Mouse (Mus musculus) CD8-positive naive resting alpha-beta T cell, adult 57 days (primary cell): Measurements from ENCODE around the gene Pabpn1. TPM values are rescaled to one million over a fixed set of nuclear protein-coding genes. Genes with fewer than 3 reads are reported as not detected.

ENCODE experiments used
- total RNA-seq: library from RNA; stranded (reverse); gene quantifications from one replicate; pipeline ENCODE4 v1.2.4, GENCODE M21; 2023

Gene Pabpn1
- total RNA-seq = 231 TPM

GRCm38 (mm10) chr14:54892200-54892599, at the start of gene Pabpn1:
Gene Pabpn1 (plus strand): TSS chr14:54892500.

GRCm38 (mm10) chr14:54870861-54871260, 21.4 kb upstream of the Pabpn1 start, which contains the start of gene Homez:
Gene Homez (minus strand): TSS chr14:54870961.

GRCm38 (mm10) chr14:54877048-54877715, 15.1 kb upstream of the Pabpn1 start, which contains the start of gene Ppp1r3e:
Gene Ppp1r3e (minus strand): TSS chr14:54877550.

GRCm38 (mm10) chr14:54883154-54884021, 8.9 kb upstream of the Pabpn1 start, which contains the start of the genes Bcl2l2 and Gm20521:
Gene Bcl2l2 (plus strand): TSS chr14:54883377.
Gene Gm20521 (plus strand): TSS chr14:54883441.

GRCm38 (mm10) chr14:54912886-54913285, 20.6 kb downstream of the Pabpn1 start, which contains the start of gene Slc22a17:
Gene Slc22a17 (minus strand): TSS chr14:54913132.

GRCm38 (mm10) chr14:54925349-54926342, 33.3 kb downstream of the Pabpn1 start, which contains the start of gene Efs:
Gene Efs (minus strand): TSS chr14:54926126.

GRCm38 (mm10) chr14:54932645-54933150, 40.4 kb downstream of the Pabpn1 start, which contains the start of gene Il25:
Gene Il25 (plus strand): TSS chr14:54932695.

GRCm38 (mm10) chr14:54935904-54936830, 43.9 kb downstream of the Pabpn1 start, which contains the start of gene Cmtm5:
Gene Cmtm5 (plus strand): TSS chr14:54936261.

Other genes starting within 250 kb of the Pabpn1 start
- gene 1700123O20Rik, start 206.3 kb upstream of the Pabpn1 start, total RNA-seq = 29.9 TPM
- gene Acin1, start 205.6 kb upstream of the Pabpn1 start, total RNA-seq = 537 TPM
- not detected for gene Gm29776, start 193.7 kb upstream of the Pabpn1 start, total RNA-seq
- 0.55 TPM for gene Cebpe, start 180.3 kb upstream of the Pabpn1 start, total RNA-seq
- gene Slc7a8, start 110.6 kb upstream of the Pabpn1 start, total RNA-seq = 0.43 TPM
- not detected for gene Rnf212b, start 78.4 kb upstream of the Pabpn1 start, total RNA-seq
- 6.8 TPM for gene Homez, start 21.5 kb upstream of the Pabpn1 start, total RNA-seq
- gene Ppp1r3e, start 14.9 kb upstream of the Pabpn1 start, total RNA-seq = 12.5 TPM
- 3.6 TPM for gene Bcl2l2, start 9.1 kb upstream of the Pabpn1 start, total RNA-seq
- 0.83 TPM for gene Gm20521, start 9.1 kb upstream of the Pabpn1 start, total RNA-seq
- 2.8 TPM for gene Slc22a17, start 20.6 kb downstream of the Pabpn1 start, total RNA-seq
- gene Efs, start 33.6 kb downstream of the Pabpn1 start, total RNA-seq = not detected
- gene Il25, start 40.2 kb downstream of the Pabpn1 start, total RNA-seq = not detected
- gene Cmtm5, start 43.8 kb downstream of the Pabpn1 start, total RNA-seq = not detected
- not detected for gene Myh6, start 74.4 kb downstream of the Pabpn1 start, total RNA-seq
- not detected for gene Gm17428, start 84.4 kb downstream of the Pabpn1 start, total RNA-seq
- not detected for gene Myh7, start 102.1 kb downstream of the Pabpn1 start, total RNA-seq
- gene Ngdn, start 123.0 kb downstream of the Pabpn1 start, total RNA-seq = 87.3 TPM
- gene Zfhx2, start 199.8 kb downstream of the Pabpn1 start, total RNA-seq = 14.9 TPM
- 6.1 TPM for gene Thtpa, start 202.3 kb downstream of the Pabpn1 start, total RNA-seq
- gene Ap1g2, start 214.1 kb downstream of the Pabpn1 start, total RNA-seq = 131 TPM
- gene Jph4, start 224.4 kb downstream of the Pabpn1 start, total RNA-seq = not detected